Mouse (Mus musculus): Measurements from ENCODE around the gene Lamtor4. TPM values are rescaled to one million over a fixed set of nuclear protein-coding genes. Genes with fewer than 3 reads are reported as not detected.
A peak's percentile ranks its signal among the peaks of the same experiment; 100 is the strongest.
"Not testable (repeated sequence)": the region's sequence is repeated elsewhere in the genome, so short reads cannot be mapped to it uniquely, and the experiment has no call there.

Gene Lamtor4
- total RNA-seq (2022) = 10 to 100 TPM; 54.5 to 61.7 (median 56.2) TPM

DNA sequence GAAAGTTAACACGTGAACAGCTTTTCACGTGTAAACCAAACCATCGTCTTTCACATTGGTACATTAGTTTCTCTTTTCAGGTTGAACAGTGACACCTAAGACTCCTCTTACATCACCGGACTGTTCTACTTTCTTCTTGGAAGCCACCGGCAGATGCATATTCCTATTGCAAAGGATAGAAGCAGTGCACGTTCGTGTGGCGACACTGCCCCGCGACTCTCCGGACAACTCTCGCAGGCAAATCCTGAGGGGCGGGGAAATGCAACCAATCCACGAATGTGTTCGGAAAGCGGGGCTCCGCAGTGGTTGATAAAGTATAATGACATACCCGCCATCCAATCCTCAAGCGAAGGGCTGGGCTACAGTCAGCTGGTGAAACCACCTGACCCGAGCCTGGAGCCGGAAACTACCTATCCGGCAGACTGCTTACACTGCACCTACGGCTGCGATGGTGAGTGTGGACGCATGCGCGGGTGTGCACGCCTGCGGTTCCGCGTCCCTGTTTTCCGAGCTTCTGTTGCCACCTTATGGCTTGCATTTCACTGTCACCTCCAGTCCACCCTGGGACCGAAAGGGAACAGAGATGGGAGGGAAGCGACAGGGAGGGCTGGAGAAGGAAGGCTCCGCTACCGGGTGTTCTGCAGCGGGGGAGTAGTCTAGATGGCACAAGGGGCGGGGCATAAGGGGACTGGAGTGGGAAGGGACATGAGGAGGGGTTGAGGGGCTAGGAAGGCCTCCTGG is at the start of gene Lamtor4:
Gene Lamtor4, plus strand, starts transcription at position 130 of the 741 bp plus-strand sequence.
- peak; percentile 99 for DNase-seq (ENCODE audit: low spot score)

DNA sequence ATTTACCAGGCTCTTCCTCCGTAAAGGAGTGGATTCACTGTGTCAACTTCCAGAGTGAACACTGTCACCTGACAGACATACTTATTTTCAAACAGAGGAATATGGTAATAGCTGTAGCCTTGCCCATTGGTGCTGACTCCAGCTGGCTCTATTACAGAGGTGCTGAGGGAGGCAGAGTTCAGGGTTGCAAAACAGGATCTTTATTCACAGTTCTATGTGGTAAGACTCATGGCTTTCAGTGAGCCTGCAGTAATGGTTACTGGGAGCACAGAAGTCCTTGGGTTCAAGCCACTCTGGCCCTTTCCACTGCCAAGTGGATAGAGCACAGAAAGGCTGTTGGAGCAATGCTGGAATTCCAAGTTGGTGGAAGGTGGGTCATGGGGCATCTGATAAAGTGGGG is 48.0 kb upstream of the Lamtor4 start:
- DNase-seq (ENCODE audit: low spot score) = no peak

DNA sequence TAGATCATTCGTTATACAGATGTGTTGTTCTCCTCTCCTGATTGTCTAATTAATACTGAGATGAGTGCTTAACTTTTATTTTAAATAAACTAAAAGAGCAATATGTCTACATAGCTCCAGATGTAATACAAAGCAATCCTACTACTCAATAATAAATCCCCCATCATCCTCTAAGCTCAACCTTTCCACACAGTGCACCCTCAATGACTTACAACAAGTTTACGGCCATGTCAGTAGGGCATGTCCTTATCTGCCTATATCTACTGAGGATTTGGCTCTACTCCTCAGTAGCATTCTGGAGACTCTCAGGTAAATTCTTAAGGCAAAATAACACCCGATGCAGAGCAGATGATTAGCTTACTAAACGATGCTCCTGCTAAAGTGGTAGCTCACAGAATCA is 47.4 kb upstream of the Lamtor4 start:
- no peak for DNase-seq (ENCODE audit: low spot score)

DNA sequence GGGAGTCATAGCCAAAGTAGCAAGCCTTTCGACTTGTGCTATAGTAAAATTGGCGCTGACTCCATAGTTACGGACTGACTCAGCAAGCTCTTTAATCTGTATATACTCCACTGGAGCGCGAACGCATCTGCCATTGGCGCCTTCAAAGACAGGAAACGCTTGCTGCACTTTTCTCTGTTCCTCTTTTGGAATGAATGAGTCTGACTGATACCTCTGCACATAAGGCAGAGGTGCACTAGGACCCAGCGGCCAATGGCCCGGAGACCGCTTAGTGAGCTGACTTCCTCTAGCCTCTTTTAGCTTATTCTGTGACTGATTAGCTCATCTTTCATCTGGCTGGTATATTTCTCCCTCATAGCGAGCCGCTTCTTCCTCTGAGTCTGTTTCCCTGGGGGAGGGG is 38.6 kb upstream of the Lamtor4 start:
- not testable (repeated sequence) for DNase-seq (ENCODE audit: low spot score)

DNA sequence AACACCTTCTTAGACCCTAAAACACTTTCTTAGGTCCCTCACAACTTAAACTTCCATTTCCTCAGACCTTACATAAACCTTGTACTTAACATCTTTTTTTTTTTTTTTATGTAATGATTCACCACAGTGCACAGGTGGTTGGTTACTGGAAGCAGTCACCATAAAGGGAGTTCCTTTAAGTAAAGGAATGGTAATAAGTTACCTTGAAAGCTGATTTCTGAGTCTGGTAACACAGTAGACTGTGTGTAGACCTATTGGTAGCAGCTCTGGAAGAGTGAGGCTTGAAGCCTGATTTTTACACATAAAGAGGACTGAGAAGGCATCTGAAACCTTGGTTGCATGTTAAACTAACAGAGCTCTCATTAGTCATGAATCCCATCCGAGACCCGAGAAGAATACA is 35.4 kb upstream of the Lamtor4 start:
- no peak for DNase-seq (ENCODE audit: low spot score)

DNA sequence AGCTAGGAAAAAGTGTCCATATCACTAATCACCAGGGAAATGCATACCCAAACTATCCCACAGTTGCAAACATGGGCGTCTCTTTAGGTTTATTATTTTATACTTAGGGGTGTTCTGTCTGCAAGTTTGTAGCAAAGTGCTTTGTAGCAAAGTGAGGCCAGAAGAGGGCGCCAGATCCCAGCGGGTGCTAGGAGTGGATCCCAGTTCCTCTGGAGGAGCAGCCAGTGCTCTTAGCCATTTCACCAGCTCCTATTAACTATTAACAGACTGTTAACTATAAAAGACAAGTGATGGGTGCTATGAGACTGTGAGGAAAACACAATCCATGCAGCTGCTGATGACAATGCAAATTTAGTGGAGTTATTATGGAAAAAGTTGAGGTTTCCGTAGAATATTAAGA is 33.2 kb upstream of the Lamtor4 start:
- peak; percentile 78 for DNase-seq (ENCODE audit: low spot score)

DNA sequence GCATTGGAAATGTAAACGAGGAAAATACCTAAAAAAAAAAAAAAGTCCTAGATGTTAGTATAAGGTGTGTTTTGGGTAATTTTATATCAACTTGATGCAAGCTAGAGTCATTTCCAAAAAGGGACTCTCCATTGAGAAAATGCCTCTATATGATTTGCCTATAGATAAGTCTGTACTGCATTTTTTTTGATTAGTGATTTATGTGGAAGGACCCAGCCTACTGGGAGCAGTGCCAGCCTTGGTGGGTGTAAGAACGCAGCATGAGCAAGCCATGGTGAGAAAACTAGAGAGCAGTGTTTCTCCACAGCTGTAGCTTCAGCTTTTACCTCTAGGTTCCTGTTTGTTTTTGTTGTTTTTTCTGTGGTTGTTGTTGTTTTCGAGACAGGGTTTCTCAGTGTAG is 32.0 kb upstream of the Lamtor4 start:
- DNase-seq (ENCODE audit: low spot score) = no peak

DNA sequence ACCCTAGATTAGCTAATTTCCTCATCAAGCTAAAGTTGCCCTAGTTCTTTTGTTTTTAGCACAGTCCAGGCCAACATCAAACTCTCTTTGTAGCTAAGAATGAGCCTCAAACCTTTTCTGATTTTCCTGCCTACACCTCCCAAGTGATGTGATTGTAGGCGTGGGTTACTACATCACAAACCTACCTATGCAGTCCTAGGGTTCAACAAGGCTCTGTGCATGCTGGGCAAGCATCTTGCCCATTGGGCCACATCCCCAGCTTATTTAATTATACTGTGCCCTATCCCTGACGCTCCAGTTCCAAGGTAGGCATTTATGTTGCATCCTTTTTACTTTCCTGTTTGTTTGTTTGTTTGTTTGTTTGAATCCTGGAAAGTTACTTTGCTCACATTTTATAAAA is 29.6 kb upstream of the Lamtor4 start, which contains the start of gene Nxpe5:
Gene Nxpe5, plus strand, starts transcription at position 199 of the 400 bp plus-strand sequence.
- DNase-seq (ENCODE audit: low spot score) = no peak

DNA sequence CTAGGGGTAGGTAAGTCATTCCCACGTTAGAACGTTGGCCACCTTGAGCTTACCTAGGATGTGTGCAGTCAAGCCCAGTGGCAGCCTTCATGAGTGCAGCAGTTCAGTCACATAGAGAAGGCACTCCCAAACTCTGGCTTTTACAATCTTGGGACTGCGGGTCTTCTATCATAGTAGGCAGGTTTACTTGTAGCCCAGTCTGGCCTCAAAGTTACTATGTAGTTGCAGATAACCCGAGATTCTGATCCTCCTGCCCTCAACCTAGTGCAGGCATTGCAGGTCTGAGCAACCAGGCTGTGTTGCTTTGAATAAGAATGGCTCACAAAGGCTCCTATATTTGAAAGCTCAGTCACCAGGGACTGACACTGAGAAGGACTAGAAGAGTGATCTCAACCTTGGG is 28.8 kb upstream of the Lamtor4 start:
- DNase-seq (ENCODE audit: low spot score) = no peak

DNA sequence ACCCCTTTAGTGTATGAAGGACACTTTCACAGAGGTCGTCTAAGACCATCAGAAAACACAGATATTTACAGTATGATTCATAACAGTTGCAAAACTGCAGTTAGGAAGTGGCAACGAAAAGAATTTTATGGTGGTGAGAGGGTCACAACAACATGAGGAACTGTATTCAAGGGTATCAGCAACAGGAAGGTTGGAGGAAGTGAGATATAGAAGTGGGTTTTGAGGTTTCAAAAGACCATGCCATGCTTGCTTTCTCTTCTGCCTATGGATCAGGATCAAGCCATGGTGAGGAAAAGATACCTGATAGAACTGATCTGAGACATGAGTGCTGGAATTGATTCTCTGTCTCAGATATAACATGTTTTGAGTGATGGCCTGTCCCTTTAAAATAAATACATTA is 27.9 kb upstream of the Lamtor4 start:
- DNase-seq (ENCODE audit: low spot score) = peak; percentile 34

DNA sequence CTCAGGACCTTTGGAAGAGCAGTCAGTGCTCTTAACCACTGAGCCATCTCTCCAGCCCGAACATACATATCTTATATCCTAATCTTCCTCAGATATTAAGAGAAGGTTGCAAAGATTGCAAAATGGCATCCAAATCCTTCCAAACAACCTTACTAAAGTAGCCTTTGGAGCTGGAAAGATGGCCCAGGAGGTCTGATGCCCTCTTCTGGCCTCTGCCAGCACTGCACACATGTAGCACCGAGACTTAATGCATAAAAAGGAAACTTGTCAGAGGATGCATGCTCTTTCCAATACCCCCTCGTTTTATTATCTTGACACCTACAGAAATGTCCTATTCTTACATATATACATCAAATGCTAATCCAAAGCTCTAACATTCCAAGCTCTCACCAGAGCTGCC is 27.3 kb upstream of the Lamtor4 start:
- DNase-seq (ENCODE audit: low spot score) = no peak

DNA sequence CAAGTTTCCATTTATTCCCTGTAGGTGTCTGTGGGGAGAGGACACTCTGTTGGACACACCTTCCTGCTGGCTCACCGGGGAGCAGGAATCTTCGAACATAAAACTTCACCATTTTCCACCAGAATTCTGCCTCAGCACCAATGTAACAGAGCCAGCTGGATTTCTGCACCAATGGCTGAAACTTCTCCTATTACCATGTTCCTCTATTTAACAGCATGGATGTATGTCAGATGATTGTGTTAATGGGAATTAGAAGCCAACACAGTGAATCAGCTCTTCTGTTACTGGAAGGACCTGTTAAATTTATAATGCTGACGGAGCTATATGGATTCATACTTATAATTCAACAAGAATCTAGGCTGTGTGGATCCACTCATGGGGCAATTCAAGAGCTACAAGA is 25.8 kb upstream of the Lamtor4 start:
- no peak for DNase-seq (ENCODE audit: low spot score)

DNA sequence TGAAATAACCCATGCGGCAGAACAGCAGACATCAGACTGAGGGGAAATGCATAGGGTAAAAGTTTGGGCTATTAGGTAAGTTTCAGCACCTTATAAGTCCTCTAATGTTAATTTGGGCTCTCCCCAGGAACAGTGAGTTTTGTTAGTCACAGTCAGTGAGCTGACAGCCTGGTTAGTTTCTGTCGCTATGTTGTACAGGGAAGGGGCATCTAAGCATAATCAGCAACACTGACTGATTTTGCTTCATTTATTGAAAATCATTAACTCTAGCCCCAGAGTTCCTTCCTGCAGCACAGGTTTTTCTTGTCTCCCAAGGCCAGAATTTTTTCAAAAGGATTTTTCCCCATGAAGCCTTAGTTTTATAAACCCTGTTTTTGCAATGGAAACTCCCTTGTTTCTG is 21.5 kb upstream of the Lamtor4 start:
- DNase-seq (ENCODE audit: low spot score) = no peak

DNA sequence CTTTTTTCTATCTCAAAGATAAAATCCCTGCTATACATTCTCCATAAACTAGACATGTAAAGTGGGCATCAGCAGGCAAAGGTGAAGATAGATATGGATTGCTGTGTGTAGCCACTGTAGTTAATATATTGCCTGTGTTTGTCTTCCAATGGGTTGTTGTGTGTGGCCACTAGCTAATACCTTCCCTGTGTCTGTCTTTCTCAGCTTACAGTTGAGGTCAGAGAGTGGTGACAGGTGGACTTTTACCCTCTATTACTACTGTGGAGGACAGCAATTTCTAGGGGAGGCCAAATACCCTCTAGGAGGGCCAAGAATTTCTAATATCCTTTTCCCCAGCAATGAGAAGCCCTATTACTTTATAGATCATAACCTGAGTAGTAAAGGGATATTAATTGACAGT is 21.1 kb upstream of the Lamtor4 start:
- no peak for DNase-seq (ENCODE audit: low spot score)

DNA sequence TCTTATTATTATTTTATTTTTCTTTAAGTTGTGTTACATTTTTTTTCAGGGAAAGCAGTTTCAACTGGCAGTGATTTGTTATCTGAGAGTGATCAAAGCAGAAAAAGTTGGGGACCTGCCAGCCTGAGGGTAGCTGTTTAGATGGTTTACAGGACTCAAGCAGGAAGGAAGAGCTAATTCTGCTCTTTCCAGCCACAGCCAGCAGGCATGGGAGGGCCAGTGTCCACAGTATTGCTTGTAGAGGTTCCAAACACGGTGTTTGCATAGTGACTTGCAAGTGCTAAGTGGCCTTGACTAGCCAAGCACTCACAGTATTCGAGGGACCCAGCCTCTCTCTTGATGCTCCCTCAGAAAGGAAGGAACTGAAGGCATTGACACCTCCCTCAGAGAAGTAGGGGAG is 13.8 kb upstream of the Lamtor4 start:
- no peak for DNase-seq (ENCODE audit: low spot score)

DNA sequence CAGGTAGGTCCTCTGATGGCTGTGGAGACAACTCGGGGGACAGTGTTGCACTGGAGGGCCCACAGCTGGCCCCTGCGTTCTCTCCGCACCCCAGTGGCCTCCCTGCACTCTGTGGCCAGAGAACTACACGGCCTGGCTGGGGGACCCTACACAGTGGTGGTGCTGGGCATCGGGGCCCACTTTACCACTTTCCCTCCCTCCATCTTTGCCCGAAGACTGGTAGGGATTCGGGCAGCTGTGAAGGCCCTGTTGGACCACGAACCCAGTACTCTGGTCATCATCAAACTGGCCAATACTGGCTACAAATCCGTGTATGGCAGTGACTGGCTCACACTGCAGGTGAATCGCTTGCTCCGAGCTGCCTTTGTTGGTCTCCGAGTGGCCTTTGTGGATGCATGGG is 4.1 kb upstream of the Lamtor4 start:
- DNase-seq (ENCODE audit: low spot score) = no peak

DNA sequence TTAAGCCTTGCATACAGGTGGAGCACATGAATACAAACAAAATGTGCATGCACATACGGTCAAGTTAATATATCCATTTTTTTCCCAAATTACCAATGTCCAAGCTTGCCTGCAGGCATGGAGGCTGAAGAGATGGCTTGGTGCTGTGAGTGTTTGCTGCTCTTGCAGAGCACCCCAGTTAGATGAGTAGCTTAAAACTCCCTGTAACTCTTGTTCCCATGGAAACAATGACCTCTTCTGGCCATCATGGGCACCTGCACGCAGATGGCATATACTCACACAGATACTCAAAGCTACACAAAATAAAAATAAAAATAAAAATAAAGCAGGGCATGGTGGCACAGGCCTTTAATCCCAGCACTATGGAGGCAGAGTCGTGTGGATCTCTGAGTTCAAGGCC is 2.2 kb upstream of the Lamtor4 start:
- no peak for DNase-seq (ENCODE audit: low spot score)

DNA sequence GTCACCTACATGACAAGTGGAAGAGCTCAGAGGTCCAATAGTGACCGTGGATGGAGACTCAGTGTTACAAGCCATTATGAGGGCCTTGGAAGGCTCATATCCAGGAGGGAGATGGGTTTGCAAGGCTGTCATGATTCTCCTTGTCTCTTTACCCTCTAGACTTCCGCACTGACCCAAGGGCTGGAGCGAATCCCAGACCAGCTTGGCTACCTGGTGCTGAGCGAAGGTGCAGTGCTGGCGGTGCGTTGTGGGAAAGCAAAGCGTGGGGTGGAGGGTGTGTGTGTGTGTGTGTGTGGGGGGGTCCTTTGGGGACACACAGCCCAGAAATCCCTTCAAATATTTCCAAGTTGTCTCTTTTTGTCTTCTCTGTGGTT is 799 bp downstream of the Lamtor4 start:
- no peak for DNase-seq (ENCODE audit: low spot score)

DNA sequence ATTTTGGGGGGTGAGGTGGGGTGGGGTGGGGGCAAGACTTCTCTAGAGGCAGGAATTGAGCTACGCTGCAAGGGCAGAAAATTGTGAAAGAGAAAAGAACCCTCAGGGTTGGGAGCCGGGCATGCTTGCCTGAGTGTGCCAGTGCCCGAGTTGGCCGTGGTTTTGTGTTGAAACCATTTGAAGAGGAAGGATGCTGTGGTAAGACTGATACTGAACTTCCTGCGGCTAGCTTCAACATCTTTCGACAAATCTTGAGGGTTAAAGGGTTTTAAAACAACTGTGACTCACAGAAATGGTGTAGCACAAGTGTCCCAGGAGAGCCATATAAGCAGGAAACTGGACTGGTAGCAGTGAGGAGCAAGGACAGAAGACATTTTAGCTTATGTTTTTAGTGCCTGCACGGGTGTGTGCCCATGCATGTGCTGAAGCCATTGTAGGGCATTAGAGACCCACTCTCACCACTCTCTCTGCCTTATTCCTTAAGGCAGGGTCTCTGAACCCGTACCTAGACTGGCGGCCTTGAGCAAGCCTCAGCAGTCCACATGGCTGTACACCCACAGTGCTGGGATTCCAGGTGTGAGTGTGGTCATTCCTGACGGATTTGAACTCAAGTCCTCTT is 1.8 kb downstream of the Lamtor4 start:
- no peak for DNase-seq (ENCODE audit: low spot score)

DNA sequence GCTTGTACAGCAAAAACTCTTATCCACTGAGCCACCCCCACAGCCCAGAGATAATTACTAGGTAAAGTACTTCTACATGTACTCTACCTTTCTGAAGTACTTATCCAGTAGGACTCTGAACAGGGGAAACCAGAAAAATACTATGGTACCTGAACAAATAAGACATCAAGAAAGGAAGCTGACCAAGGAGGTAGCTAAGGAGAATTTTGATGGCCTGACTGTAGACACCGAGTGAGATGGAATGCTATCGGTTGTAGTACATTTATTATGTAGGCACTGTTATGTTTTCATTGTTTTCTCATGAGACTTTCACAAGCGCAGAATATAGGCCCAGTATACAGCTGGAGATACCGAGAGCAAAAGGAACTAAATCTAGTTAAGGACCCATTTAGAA is 2.3 kb downstream of the Lamtor4 start:
- DNase-seq (ENCODE audit: low spot score) = no peak

DNA sequence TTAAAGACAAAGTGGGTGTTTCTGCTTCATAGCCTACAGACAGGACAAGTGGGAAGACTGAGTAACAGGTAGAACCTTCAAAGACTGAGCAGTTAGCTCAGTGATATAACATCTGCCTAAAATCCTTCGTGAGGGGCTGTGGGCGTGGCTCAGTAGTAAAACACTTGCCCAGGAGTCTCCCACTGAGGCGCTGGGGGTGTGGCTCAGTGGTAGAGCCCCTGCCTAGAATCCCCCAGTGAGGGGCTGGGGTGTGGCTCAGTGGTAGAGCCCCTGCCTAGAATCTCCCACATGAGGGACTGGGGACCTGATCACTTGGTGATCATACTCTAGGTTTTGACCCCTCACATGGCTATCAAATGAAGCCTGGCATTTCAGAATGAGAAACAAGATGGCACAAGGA is 2.8 kb downstream of the Lamtor4 start:
- no peak for DNase-seq (ENCODE audit: low spot score)

DNA sequence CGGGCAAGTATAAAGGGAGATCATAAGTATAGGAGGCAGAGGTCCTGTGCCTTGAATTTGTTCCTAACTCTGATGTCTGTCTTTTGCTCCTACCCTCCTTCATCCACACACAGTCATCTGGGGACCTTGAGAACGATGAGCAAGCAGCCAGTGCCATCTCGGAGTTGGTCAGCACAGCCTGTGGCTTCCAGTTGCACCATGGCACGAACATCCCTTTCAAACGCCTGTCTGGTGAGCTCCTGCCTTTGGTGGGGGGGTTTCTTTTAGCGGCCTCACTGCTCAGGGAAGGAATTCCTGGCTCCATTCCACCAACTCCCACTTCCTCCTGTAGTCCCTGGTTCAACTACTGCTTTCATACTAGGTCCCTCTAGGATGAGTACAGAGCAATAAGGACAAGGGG is 3.3 kb downstream of the Lamtor4 start:
- DNase-seq (ENCODE audit: low spot score) = no peak

DNA sequence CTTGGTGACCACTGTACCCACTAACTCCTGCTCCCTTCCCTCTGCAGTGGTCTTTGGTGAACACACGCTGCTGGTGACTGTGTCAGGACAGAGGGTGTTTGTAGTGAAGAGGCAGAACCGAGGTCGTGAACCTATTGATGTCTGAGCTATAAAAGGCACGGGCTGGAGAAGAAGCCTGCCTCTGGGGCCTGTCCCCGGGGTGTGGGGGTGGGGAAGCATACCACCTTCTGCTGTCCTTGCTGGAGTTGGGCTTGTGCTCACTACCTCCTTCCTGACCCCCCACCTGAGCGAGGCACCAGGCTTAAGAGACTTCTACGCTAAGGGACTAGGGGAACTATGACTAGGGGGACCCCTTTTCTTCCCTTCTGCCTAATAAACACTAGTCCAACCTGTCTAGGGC is 3.7 kb downstream of the Lamtor4 start:
- no peak for DNase-seq (ENCODE audit: low spot score)

DNA sequence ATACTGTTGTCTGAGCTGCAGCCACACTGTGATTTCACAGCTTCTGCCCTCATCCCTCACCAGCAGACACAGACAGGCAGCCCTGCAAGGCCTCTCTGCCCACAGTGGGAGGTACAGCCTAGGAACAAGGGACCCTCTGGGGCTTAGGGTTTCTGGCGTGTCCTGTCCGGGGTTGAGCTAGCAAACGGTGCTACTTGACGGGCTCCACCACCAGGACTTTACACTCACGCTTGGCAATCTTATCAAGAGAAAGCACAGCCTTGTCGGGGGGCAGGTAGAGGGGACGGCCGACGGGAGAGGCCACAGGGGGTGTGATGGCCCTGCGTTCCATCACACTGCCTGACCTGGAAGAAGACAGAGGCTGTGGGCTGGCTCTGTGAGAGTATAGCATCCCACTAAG is 4.8 kb downstream of the Lamtor4 start:
- DNase-seq (ENCODE audit: low spot score) = no peak

Data from heart, adult 8-10 months (tissue).